Mouse (Mus musculus) forelimb bud, embryonic 11.5 days (tissue): ENCODE measurements around the gene Snd1.

Source experiments
- DNase-seq: peaks from one replicate; pipeline ENCODE4 v3.0.0-alpha.2; 2012; ENCODE audit warnings: low read depth, low spot score

Snd1 gene

GRCm38 (mm10) chr6:28753217-28753616 is 278.3 kb downstream of the Snd1 start:
- no peak for DNase-seq

GRCm38 (mm10) chr6:28753681-28754080 is 278.7 kb downstream of the Snd1 start:
- no peak for DNase-seq

DNA sequence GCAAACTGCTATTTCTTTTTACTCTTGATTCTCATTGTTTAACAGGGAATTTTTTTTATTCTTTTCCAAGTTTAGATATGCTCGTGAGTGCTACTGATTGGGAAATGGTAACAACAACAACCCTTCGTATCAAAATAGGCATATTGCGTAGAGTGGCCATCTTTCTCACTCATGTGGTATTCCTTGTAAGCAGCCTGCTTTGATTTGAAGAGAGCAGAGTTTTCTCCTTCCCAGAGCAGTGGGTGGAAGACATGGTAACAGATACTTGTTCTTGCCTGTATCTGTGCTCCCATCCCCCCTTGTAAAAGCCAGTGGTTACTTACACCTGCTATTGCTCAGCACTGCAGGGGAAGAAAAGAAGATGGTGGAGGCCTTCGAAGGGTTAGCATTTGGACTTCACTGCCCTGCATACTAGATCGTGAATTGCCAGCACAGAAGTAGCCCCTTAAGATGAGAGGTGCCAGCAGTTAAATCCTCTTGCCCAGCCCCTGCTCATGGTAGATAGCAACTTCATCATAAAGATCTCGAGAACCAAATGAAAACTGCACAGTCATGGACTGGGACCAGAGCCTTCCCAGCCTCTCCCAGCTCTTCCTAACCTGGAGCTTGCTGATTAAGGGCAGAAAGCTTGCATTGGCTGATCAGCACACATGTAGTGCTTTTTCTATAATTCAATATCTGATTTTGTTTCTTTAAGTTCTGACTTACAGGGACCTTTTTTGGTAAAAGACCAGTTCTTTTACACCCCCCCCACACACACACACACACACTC is 279.4 kb downstream of the Snd1 start:
- no peak for DNase-seq

GRCm38 (mm10) chr6:28756306-28757018 is 281.5 kb downstream of the Snd1 start:
- no peak for DNase-seq

DNA sequence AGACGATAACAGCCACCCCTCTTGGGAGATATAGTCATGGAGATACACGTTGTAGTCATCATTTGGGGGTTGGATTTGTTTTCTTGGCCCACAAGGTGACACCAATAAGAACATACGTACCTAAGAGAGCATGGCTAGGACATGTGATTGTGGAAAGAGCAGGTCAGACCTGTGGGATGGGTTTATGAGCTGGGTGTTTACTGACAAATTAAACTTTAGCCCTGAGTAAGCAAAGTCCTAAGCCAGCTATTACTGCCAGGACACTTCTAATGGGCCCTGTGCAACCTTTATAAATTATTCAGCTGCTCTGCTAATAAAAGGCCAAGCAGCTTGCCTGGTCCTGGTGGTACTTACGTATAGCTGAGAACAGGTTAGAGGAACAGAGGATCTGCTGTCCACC is 283.4 kb downstream of the Snd1 start:
- no peak for DNase-seq

- DNase-seq: peak; percentile 21
These were observed 286.8 kb downstream of the Snd1 start for GRCm38 (mm10) chr6:28761728-28762127.

DNA sequence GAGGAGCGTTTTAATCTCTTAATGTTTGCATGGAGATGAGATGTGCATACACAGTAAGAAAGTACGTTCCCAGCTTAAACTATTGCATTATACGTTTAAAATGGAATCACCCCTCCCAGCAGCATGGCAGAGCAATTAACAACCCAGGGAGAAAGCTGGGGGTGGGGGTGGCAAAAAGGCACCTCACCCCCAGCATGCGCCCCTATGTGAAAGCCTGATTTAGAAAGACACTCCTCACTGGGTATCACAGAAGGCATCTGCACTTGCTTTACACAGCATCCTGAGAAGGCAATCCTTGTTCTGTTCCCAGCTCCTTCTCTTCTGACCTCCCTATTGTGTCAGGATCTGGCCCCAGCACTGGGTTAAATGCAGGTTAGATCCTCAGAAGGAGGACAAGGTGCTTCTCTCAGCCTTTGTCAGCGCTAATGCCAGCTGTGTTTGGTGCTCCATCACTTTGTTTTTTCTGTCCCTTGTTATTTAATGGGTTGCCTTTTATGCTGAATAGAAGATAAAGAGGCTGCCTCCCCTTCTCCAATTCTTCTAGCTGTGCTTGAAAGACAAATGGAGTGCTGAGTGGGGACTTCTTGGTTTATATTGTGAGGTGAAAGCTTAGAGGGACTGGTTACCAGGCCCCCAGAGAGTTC is 287.3 kb downstream of the Snd1 start:
- DNase-seq: no peak

DNA sequence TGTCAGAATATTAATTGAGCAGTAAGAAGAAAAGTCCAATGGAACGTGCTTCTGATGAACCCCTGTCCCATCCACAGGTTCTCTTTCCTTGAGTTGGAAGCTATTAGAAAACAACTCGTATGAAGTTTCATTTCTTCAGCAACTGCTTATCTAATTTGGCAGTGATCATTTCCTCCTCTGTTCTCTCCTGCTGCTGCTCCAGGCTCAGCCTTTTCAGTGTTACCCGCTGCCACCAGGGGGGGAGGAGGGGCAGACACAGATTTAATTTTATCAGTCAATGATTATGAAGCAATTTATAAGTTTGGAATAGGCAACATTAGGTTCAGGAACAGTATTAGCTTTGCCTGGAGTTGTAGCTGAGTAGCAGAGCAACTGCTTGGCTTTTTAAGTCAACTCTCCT is 291.7 kb downstream of the Snd1 start:
- DNase-seq: no peak

DNA sequence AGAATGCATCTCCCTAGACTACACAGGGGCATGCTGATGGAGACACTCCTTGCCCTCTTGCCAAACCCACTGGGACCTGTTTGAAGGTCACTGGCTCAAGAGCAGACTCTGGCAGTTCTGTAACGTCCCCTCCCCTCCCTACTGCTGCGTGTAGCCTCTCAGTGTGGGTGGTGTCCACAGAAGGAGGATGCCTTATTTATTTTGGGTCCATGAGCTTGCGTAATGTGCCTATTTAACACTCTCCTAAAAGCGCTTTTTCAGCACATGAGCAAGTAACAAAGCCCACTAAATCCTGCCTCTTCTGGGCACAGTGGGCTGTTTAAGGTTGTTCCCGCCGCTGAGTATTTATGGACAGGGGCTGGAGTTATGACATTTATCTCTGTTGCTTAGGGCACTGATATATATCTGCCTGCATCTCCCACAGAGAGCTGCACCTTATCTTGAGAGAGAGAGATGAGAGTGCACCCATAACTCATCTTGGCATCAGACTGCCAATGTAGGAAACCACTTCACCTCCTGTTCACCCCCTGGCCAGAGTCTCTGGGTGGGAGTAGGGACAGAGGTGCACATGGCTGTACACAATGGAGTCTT is 293.0 kb downstream of the Snd1 start:
- no peak for DNase-seq

- DNase-seq: no peak
These were observed 296.4 kb downstream of the Snd1 start for GRCm38 (mm10) chr6:28771331-28771730.

- DNase-seq: no peak
These were observed 306.8 kb downstream of the Snd1 start for GRCm38 (mm10) chr6:28781696-28782095.

DNA sequence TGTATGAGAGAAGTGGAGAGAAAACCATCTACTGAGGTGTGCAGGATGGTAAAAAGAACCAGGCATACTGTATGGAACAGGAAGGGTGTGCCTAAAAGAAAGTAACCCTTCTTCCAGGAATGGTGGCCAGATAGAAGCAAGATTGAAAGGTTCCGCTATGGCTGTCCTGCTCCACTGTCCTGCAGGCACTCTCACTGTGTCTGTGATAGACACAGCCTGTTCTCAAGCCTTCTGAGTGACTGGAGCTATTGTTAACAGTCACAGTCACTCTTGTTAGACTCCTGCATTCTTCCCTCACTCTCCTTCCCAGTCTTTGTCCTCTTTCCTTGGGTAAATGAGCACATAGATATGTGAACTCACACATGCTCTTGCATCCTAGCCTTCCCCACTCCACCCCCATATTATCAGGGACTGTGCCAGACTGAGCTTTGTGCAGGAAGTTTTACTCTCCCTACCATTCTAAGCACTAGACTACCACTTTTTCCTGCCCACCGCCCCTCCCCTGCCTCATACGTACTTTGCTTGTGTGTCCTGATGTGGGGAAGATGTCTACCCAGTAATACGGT is 308.2 kb downstream of the Snd1 start:
- DNase-seq: no peak

DNA sequence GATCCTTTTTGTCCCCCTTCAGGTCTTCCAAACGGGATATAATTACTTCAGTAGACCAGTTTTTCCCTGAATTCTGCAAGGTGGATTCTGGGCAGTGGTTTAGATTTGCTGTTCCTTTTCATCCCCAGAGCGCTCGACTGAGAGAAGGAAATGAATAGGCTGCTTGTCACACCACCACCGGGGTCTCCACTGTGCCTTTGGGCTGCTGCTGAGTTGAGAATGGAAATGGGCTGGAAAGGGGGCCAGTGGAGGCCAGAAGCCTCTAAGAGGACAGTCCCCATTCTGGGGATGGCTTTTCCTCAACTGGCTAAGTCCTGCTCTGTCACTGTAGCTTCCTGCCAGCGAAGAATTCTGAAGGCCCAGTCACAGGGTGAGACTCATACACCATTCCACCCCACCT is 309.0 kb downstream of the Snd1 start:
- DNase-seq: no peak

DNA sequence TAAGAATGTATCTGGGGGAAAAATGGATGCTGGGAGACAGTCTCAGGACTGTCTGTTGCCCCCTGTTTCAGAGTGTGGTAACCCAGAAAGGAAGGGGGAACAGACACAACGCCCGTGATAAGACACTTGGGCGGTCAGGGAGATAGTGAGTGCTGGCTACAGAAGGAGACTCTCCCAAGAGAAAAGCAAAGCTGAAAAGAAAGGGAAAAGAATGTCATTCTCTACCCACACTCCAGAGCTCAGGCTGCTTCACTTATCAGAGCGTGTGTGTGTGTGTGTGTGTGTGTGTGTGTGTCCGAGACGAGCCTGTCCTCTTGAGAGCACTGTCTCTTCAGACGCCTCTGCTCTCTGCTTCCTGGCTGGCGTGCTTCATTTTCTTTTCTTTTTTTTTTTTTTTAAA is 310.8 kb downstream of the Snd1 start:
- no peak for DNase-seq

GRCm38 (mm10) chr6:28787133-28787532 is 312.2 kb downstream of the Snd1 start:
- DNase-seq: no peak

GRCm38 (mm10) chr6:28789685-28790084 is 314.7 kb downstream of the Snd1 start:
- DNase-seq: no peak

DNA sequence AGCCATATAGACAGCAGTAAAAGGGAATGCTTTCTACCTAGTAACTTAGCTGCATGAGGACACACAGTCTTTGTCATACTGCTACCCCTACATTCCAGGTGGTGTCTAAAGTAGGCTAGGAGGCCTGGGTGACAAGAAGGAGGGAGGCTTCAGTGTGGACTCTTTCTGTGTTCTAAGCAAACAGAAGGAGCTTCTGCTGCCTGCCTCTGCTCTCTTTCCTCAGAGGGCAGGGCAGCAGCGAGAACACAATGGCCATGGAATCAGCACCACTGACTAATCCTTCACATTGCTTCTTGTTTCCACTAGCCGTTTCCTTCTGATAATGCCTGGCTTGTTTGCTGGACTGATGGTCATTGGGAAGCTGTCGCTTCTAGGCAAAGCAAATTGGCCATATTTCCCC is 316.2 kb downstream of the Snd1 start:
- DNase-seq: no peak

- DNase-seq: no peak
These were observed 316.9 kb downstream of the Snd1 start for GRCm38 (mm10) chr6:28791809-28792208.

GRCm38 (mm10) chr6:28795380-28795779 is 320.4 kb downstream of the Snd1 start:
- DNase-seq: no peak

- DNase-seq: no peak
These were observed 321.0 kb downstream of the Snd1 start for GRCm38 (mm10) chr6:28795792-28796515.

DNA sequence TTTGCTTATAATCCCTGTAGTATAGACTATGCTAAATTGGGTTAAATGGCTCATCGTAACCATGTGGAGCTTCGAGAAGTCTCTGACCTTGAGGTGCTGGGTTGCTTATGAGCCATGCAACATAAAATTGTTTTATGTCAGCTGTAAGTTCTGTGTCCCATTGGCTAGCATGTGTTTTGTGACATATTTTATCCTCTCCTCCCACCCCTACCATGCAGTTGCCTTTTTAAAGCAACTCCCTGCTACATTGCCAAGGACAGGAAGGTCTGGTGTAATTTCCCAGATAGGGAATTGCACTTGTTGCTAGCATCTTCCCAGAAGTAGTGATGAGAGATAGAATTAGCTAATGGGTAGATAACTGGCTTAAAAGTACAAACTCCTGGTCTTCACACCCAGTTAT is 324.9 kb downstream of the Snd1 start:
- no peak for DNase-seq
